Mouse (Mus musculus): Measurements from ENCODE around the gene Vmn1r215.
"Not testable (repeated sequence)": the region's sequence is repeated elsewhere in the genome, so short reads cannot be mapped to it uniquely, and the experiment has no call there.

Gene Vmn1r215

GRCm38 (mm10) chr13:23067725-23068124, at the start of gene Vmn1r215:
TSS of gene Vmn1r215 (plus strand) at chr13:23068025.
- no peak for DNase-seq (ENCODE audit: low spot score in 2 of 2)

- DNase-seq (ENCODE audit: low spot score in 2 of 2) = no peak
Observed at GRCm38 (mm10) chr13:23018158-23018557, 49.7 kb upstream of the Vmn1r215 start.

GRCm38 (mm10) chr13:23024812-23025211, 43.0 kb upstream of the Vmn1r215 start:
- DNase-seq (ENCODE audit: low spot score in 2 of 2) = no peak

GRCm38 (mm10) chr13:23030118-23030517, 37.7 kb upstream of the Vmn1r215 start, which contains the start of gene Vmn1r214:
TSS of gene Vmn1r214 (plus strand) at chr13:23030418.
- no peak for DNase-seq (ENCODE audit: low spot score in 2 of 2)

DNA sequence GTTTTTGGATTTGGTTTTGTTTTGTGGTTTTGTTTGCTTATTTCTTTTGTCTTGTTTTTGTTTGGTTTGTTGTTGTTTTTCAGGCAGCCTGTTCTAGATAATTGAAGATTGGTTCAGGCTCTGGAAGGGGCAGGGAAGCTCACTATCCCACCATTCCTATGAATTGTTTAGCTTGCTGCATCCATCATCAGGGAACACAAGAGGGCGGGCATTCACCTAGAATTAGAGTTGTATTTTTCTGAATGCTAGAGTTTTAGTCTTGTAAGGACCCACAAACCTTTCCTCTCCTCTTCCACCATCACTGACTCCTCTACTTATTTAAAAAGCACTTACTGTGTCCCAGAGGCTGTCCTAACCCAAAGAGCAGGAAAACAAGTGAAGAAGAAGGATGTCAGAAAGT, 10.0 kb upstream of the Vmn1r215 start:
- DNase-seq (ENCODE audit: low spot score in 2 of 2) = no peak

GRCm38 (mm10) chr13:23069312-23069711, 1.5 kb downstream of the Vmn1r215 start:
- DNase-seq (ENCODE audit: low spot score in 2 of 2) = no peak

GRCm38 (mm10) chr13:23094386-23094785, 26.6 kb downstream of the Vmn1r215 start:
- DNase-seq (ENCODE audit: low spot score in 2 of 2) = no peak

DNA sequence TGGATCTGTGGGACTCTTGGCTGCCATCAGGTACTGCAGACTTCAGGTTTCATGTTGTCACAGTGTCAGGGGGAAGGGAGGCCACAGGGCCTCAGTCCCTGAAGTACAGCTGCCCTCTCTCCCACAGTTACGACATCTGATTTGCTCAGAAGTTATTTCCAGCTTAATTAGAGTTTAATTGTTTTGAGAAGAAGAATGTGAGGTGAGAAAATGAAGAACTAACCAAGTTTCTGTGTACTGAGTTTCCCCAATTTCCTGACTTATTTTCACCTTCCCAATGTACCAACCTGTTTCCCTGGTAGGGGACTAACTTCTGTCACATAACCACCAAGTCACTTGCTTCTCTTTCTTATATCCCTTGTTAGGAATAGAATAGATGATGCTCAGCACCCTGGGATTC, 50.3 kb downstream of the Vmn1r215 start, which contains the start of gene Vmn1r217:
Vmn1r217 (minus strand) TSS at position 101 of the 400 bp plus-strand sequence.
- not testable (repeated sequence) for DNase-seq (ENCODE audit: low spot score in 2 of 2)

GRCm38 (mm10) chr13:23120611-23121010, 52.8 kb downstream of the Vmn1r215 start:
- DNase-seq (ENCODE audit: low spot score in 2 of 2) = no peak

Data from left cerebral cortex, adult 9 months (tissue).